Mouse (Mus musculus) stomach, postnatal 0 days (tissue): ENCODE measurements around the gene Samd10.

Experiments used
- CTCF ChIP-seq: IDR thresholded peaks from 2 replicates; pipeline ENCODE4 v1.5.1; 2016; ENCODE audit warnings: antibody characterized with exemption, low read depth, mild to moderate bottlenecking, moderate library complexity
- EP300 ChIP-seq: optimal IDR thresholded peaks from 2 replicates; pipeline ENCODE3; 2016; ENCODE audit warnings: antibody characterized with exemption

- TF ChIP-seq CTCF (no peak), EP300 (no peak)
These were observed 28.6 kb downstream of the Samd10 start for GRCm38 (mm10) chr2:181570375-181570774.
